In the genomic region with DNA sequence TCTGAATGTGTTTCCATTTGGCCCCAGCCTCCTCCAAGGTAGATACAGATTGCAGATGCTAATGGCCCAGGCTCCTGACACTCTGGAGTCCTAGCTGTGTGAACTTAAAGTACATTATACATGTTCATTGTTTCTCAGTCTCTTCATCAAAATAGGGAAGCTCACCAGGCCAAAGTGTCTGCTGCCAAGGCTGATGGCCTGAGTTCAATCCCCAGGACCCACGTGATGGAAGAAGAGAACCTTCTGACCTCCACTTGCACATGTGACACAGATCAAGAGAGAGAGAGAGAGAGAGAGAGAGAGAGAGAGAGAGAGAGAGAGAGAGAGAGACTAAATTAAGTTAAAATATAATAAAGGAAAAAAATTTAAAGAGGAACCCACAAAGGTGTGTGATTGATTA, we compare ENCODE assay signal across 35 mouse cellular contexts. TPM values are rescaled to one million over a fixed set of nuclear protein-coding genes. Genes with fewer than 3 reads are reported as not detected.
"Had no signal": no experiment of that assay in that cellular context is flagged by ENCODE, and none has a peak within 500 bp of the region (broad histone marks: within the 10 kb centered on the region; RNA-seq: fewer than 3 reads in every experiment).

No protein-coding gene starts in this region.

- H3K9ac ChIP-seq: heart, embryonic 12.5 days; heart, embryonic 13.5 days; heart, embryonic 15.5 days; hindbrain, embryonic 12.5 days; hindbrain, embryonic 13.5 days; hindbrain, embryonic 14.5 days; hindbrain, embryonic 15.5 days; intestine, embryonic 15.5 days; kidney, embryonic 15.5 days had no signal

- H3K9me3 ChIP-seq: heart, embryonic 10.5 days; heart, embryonic 12.5 days; heart, embryonic 13.5 days; heart, embryonic 15.5 days; hindbrain, embryonic 10.5 days; hindbrain, embryonic 12.5 days; hindbrain, embryonic 13.5 days; hindbrain, embryonic 15.5 days; intestine, embryonic 15.5 days; kidney, embryonic 15.5 days had no signal

- H3K4me2 ChIP-seq: heart, embryonic 11.5 days; heart, embryonic 12.5 days; heart, embryonic 13.5 days; heart, embryonic 15.5 days; hindbrain, embryonic 12.5 days; hindbrain, embryonic 13.5 days; hindbrain, embryonic 14.5 days; hindbrain, embryonic 15.5 days; intestine, embryonic 15.5 days; kidney, embryonic 15.5 days had no signal

- H3K4me3 ChIP-seq: heart, embryonic 10.5 days; heart, embryonic 12.5 days; heart, embryonic 13.5 days; heart, embryonic 15.5 days; hindbrain, embryonic 10.5 days; hindbrain, embryonic 12.5 days; hindbrain, embryonic 13.5 days; hindbrain, embryonic 15.5 days; intestine, embryonic 15.5 days; kidney, embryonic 15.5 days; layer of hippocampus, adult 2 months had no signal

- H3K27me3 ChIP-seq: hindbrain, embryonic 12.5 days; hindbrain, embryonic 15.5 days; intestine, embryonic 15.5 days had no signal

- H3K36me3 ChIP-seq: heart, embryonic 10.5 days; heart, embryonic 12.5 days; heart, embryonic 13.5 days; heart, embryonic 15.5 days; hindbrain, embryonic 10.5 days; hindbrain, embryonic 12.5 days; hindbrain, embryonic 13.5 days; hindbrain, embryonic 15.5 days; intestine, embryonic 15.5 days; kidney, embryonic 15.5 days had no signal

- H3K27ac ChIP-seq: heart, embryonic 10.5 days; heart, embryonic 13.5 days; heart, embryonic 15.5 days; hindbrain, embryonic 10.5 days; hindbrain, embryonic 12.5 days; hindbrain, embryonic 13.5 days; hindbrain, embryonic 14.5 days; hindbrain, embryonic 15.5 days; hindbrain, postnatal 0 days; intestine, embryonic 15.5 days; kidney, embryonic 15.5 days; kidney, postnatal 0 days; layer of hippocampus, adult 2 months had no signal

- DNase-seq: heart, postnatal 10 days; heart, postnatal 14 days; heart, postnatal 36 days; heart, postnatal 4 days; kidney, adult 11 months; kidney, adult 18-20 months; kidney, adult 2 months; kidney, adult 8-10 months; kidney, adult 9 months; kidney, postnatal 10 days; kidney, postnatal 14 days; kidney, postnatal 25 days; kidney, postnatal 36 days; kidney, postnatal 4 days; layer of hippocampus, adult 9-11 months; layer of hippocampus, postnatal 36 days had no signal

- ATAC-seq: hindbrain, embryonic 16.5 days; hindbrain, postnatal 0 days; inflammation-experienced regulatory T-cells, adult 6 months; intestine, embryonic 15.5 days; intestine, embryonic 16.5 days; intestine, postnatal 0 days had no signal

RNA-seq across cellular contexts. Expression of gene Vegfa, which starts 59.2 kb away (rescaled TPM):
- polyA plus RNA-seq: inflammation-experienced regulatory T-cells, adult 6 months had no signal
